Mouse (Mus musculus): ENCODE data around the gene Epn1. TPM values are rescaled to one million over a fixed set of nuclear protein-coding genes. Genes with fewer than 3 reads are reported as not detected.

The Epn1 gene
- polyA plus RNA-seq, 1 experiment from 2014 or later, result 50.4 TPM

DNA sequence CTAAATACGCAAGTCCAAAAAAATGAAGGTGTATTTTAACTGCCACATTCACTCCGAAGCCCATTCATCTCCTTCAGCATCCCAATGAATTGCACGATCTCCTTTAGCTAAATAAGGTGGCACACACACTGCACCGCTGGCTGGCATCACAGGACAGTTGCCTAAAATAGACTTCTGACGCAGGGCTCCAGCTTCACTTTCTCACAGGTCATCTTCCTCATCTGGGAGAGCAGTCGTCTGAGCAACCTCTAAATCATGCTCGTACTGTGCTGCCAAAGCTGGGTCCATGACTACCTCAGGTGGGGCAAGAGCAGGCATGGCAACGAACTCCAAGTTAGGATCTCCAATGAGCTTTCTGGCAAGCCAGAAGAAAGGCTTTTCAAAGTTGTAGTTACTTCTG, 45.0 kb downstream of the Epn1 start:
- no peak for ATAC-seq (ENCODE audit: insufficient read depth, low FRiP score)
- Histone ChIP-seq H3K4me2 (ENCODE audit: low read depth, low read length) (no peak overlapping the region), H3K4me1 (ENCODE audit: control insufficient read depth, insufficient read depth, low read length) (no peaks in the 10 kb centered on the region), H3K9ac (ENCODE audit: low read length) (no peak overlapping the region), H3K4me3 (replicated peaks; ENCODE audit: low read length) (no peak overlapping the region), H3K36me3 (ENCODE audit: control insufficient read depth, insufficient read depth, low read length) (no peaks in the 10 kb centered on the region), H3K27ac (ENCODE audit: low read length) (no peak overlapping the region), H3K9me3 (replicated peaks; ENCODE audit: control insufficient read depth, low read length) (no peaks in the 10 kb centered on the region), H3K27me3 (ENCODE audit: control insufficient read depth, insufficient read depth, low read length) (no peaks in the 10 kb centered on the region)
- WGBS, result 85% methylated on average over 8 of the region's 8 CpGs

DNA sequence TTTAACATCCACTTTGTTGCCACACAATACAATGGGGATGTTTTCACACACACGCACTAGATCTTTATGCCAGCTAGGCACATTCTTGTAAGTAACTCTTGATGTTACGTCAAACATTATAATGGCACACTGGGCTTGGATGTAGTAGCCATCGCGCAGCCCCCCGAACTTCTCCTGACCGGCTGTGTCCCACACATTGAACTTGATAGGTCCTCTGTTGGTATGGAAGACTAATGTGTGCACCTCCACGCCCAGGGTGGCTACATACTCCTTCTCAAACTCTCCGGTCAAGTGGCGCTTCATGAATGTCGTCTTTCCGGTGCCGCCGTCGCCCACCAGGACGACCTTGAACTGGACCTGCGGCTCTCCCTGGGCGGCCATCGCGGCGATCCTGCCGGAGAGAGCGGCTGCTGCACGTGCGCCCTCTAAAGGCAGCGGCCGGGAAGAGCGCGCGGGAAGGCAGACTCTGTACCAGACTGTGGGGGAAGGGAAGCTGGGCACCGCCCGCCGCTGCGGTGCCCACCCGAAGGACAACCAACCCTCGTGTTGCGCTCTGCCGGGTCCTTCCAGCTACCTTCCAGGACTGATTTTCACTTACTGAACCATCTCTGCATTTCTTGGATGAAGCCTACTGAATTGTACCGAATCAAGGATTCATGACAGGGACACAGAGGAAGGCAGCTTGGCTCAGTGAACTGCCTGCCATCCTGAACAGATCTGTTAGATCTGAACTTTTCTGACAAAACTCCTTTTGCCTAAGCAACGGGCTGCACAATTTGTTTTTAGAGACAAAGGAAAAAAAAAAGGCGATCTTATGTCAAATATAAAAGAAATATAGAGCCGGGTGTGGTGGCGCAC, 45.7 kb downstream of the Epn1 start, which contains the start of gene Rasl2-9:
Rasl2-9 (minus strand) TSS at position 402 of the 858 bp plus-strand sequence.
- H3K27ac ChIP-seq (ENCODE audit: low read length), result no peak within 1 kb of the TSS
- H3K27me3 ChIP-seq (ENCODE audit: control insufficient read depth, insufficient read depth, low read length), result no peaks in the 10 kb centered on the region
- WGBS, result 17% methylated on average over 42 of the region's 42 CpGs
- H3K9ac ChIP-seq (ENCODE audit: low read length), result peak within 1 kb of the TSS; percentile 60
- H3K4me2 ChIP-seq (ENCODE audit: low read depth, low read length), result peak within 1 kb of the TSS; percentile 69
- no peaks in the 10 kb centered on the region for H3K4me1 ChIP-seq (ENCODE audit: control insufficient read depth, insufficient read depth, low read length)
- peak within 1 kb of the TSS; percentile 46 for H3K4me3 ChIP-seq (replicated peaks; ENCODE audit: low read length)
- no peaks in the 10 kb centered on the region for H3K36me3 ChIP-seq (ENCODE audit: control insufficient read depth, insufficient read depth, low read length)
- ATAC-seq (ENCODE audit: insufficient read depth, low FRiP score), result peak; percentile 82
- H3K9me3 ChIP-seq (replicated peaks; ENCODE audit: control insufficient read depth, low read length), result no peaks in the 10 kb centered on the region

Small RNA genes lying within 50 kb of the gene (microRNA-seq; reads per million reads assigned to microRNA genes)
- not detected for gene Gm26217

Other genes starting within 250 kb of the Epn1 start
- gene Shisa7, start 235.5 kb upstream of the Epn1 start, polyA plus RNA-seq (2015; fragmentation: Nextera tagmentation; extraction: Ambion mirVana), result 0.26 and 0.49 TPM in 2 replicates
- 16.7 and 17.6 TPM in 2 replicates for gene Isoc2b, start 210.0 kb upstream of the Epn1 start, polyA plus RNA-seq (2015; fragmentation: Nextera tagmentation; extraction: Ambion mirVana)
- 1.1 and 1.5 TPM in 2 replicates for gene Isoc2a, start 203.1 kb upstream of the Epn1 start, polyA plus RNA-seq (2015; fragmentation: Nextera tagmentation; extraction: Ambion mirVana)
- 0.10 TPM in 1 of 2 replicates, not detected in the other for gene Gm36210, start 173.7 kb upstream of the Epn1 start, polyA plus RNA-seq (2015; fragmentation: Nextera tagmentation; extraction: Ambion mirVana)
- gene Zfp628, start 165.0 kb upstream of the Epn1 start, polyA plus RNA-seq (2015; fragmentation: Nextera tagmentation; extraction: Ambion mirVana), result 2.1 and 2.3 TPM in 2 replicates
- 3.0 and 4.0 TPM in 2 replicates for gene Nat14, start 158.2 kb upstream of the Epn1 start, polyA plus RNA-seq (2015; fragmentation: Nextera tagmentation; extraction: Ambion mirVana)
- gene Ssc5d, start 154.4 kb upstream of the Epn1 start, polyA plus RNA-seq (2015; fragmentation: Nextera tagmentation; extraction: Ambion mirVana), result 3.4 and 3.5 TPM in 2 replicates
- 0.26 and 0.47 TPM in 2 replicates for gene Sbk2, start 115.8 kb upstream of the Epn1 start, polyA plus RNA-seq (2015; fragmentation: Nextera tagmentation; extraction: Ambion mirVana)
- 0.11 TPM in 1 of 2 replicates, not detected in the other for gene Sbk3, start 109.1 kb upstream of the Epn1 start, polyA plus RNA-seq (2015; fragmentation: Nextera tagmentation; extraction: Ambion mirVana)
- 23.0 and 26.5 TPM in 2 replicates for gene Zfp579, start 84.1 kb upstream of the Epn1 start, polyA plus RNA-seq (2015; fragmentation: Nextera tagmentation; extraction: Ambion mirVana)
- gene Zfp524, start 65.8 kb upstream of the Epn1 start, polyA plus RNA-seq (2015; fragmentation: Nextera tagmentation; extraction: Ambion mirVana), result 17.2 and 17.5 TPM in 2 replicates
- gene Fiz1, start 65.5 kb upstream of the Epn1 start, polyA plus RNA-seq (2015; fragmentation: Nextera tagmentation; extraction: Ambion mirVana), result 18.9 and 22.6 TPM in 2 replicates
- gene Gm44973, start 64.7 kb upstream of the Epn1 start, polyA plus RNA-seq (2015; fragmentation: Nextera tagmentation; extraction: Ambion mirVana), result 0.99 and 1.3 TPM in 2 replicates
- gene Zfp865, start 59.9 kb upstream of the Epn1 start, polyA plus RNA-seq (2015; fragmentation: Nextera tagmentation; extraction: Ambion mirVana), result 3.7 and 4.1 TPM in 2 replicates
- 20.6 and 21.9 TPM in 2 replicates for gene Ccdc106, start 59.7 kb upstream of the Epn1 start, polyA plus RNA-seq (2015; fragmentation: Nextera tagmentation; extraction: Ambion mirVana)
- gene 4632433K11Rik, start 46.1 kb upstream of the Epn1 start, polyA plus RNA-seq (2015; fragmentation: Nextera tagmentation; extraction: Ambion mirVana), result not detected in 2 replicates
- gene Zfp784, start 41.8 kb upstream of the Epn1 start, polyA plus RNA-seq (2015; fragmentation: Nextera tagmentation; extraction: Ambion mirVana), result 5.9 and 6.1 TPM in 2 replicates
- 19.2 and 20.2 TPM in 2 replicates for gene Zfp580, start 28.7 kb upstream of the Epn1 start, polyA plus RNA-seq (2015; fragmentation: Nextera tagmentation; extraction: Ambion mirVana)
- 76.3 and 81.1 TPM in 2 replicates for gene U2af2, start 18.1 kb upstream of the Epn1 start, polyA plus RNA-seq (2015; fragmentation: Nextera tagmentation; extraction: Ambion mirVana)
- not detected in 2 replicates for gene Rfpl4, start 36.7 kb downstream of the Epn1 start, polyA plus RNA-seq (2015; fragmentation: Nextera tagmentation; extraction: Ambion mirVana)
- 0.40 and 0.54 TPM in 2 replicates for gene Rasl2-9, start 45.7 kb downstream of the Epn1 start, polyA plus RNA-seq (2015; fragmentation: Nextera tagmentation; extraction: Ambion mirVana)
- not detected in 2 replicates for gene Vmn1r55, start 69.4 kb downstream of the Epn1 start, polyA plus RNA-seq (2015; fragmentation: Nextera tagmentation; extraction: Ambion mirVana)
- gene Vmn1r56, start 116.5 kb downstream of the Epn1 start, polyA plus RNA-seq (2015; fragmentation: Nextera tagmentation; extraction: Ambion mirVana), result not detected in 2 replicates
- not detected in 2 replicates for gene Vmn1r57, start 138.3 kb downstream of the Epn1 start, polyA plus RNA-seq (2015; fragmentation: Nextera tagmentation; extraction: Ambion mirVana)